Mouse (Mus musculus) E14TG2a.4 (cell line): ENCODE measurements at regions not wholly inside any gene's neighbourhood (a gene's known extent, or its start where the extent isn't known, plus 50 kb on each side); places are given as distances from the start of the nearest gene placed in this dataset.

Source experiments
- CTCF ChIP-seq: conservative IDR thresholded peaks from 2 replicates; pipeline ENCODE4 v1.5.1; 2014; ENCODE audit warnings: low read length
- NANOG ChIP-seq: IDR thresholded peaks from 2 replicates; pipeline ENCODE4 v1.6.1; 2014; ENCODE audit warnings: borderline replicate concordance, low read length, mixed read lengths
- POU5F1 ChIP-seq: IDR thresholded peaks from 2 replicates; pipeline ENCODE4 v1.6.1; 2014; ENCODE audit warnings: low read length, borderline replicate concordance

DNA sequence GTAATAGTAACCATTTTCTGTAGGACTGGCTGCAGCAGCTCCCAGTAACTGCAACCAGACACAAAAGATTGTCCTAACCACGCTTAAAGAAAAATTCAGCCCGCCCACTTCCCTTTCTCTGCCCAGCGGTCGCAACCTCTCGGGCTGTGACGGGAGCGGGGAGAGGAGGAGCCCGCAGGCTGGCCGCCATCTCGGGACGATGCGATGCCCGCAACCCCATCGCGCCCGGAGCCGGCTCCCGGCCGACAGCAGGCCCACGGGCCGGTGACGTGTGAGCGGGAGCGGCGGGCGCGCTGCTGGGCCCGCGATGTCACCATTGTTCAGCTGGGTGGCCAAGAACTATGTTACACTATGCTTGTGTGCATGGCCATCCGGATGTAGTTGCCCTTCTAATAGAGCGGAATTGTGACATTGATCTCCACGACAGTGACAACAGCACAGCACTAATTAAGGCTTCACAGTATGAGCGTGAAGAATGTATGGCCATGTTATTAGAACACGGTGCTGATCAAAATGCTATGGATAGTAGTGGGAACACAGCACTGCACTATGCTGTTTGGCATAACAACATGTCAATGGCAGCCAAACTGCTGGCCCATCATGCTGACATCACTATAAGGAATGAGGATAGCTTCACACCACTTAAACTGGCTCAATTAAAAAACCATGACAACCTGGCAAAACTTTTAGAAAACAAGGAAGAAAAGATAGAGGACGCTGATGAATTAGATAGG lies 59.2 kb upstream of the C2cd4b start:
- no peak for TF ChIP-seq CTCF
- TF ChIP-seq POU5F1: no peak
- no peak for TF ChIP-seq NANOG
